Mouse (Mus musculus): ENCODE measurements around the gene Stfa3. TPM values are rescaled to one million over a fixed set of nuclear protein-coding genes. Genes with fewer than 3 reads are reported as not detected.

The Stfa3 gene
- total and polyA plus RNA-seq, 3 experiments: not detected

DNA sequence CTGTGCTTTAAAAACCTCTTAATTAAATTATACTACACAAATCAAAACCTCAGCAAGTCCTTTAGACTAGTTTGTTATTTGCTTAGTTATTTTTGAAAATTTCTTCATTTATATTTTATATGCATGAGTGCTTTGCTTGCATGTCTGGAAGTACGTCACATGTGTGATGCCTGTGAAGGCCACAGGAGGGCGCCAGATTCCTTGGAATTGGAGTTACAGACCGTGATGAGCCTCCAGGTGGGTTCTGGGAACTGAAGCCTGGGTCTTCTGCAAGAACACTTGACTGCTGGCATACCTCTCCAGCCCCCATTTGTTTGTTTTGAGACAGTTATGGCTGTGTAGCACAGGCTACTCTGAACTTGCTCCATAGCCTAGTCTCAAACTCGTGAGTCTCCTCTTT is 13.7 kb upstream of the Stfa3 start:
- no peak overlapping the region for H3K4me3 ChIP-seq (replicated peaks in 1 of 3; ENCODE audit: low read depth in 2 of 3, low read length in 2 of 3, poor library complexity in 1 of 3)
- H3K4me2 ChIP-seq (ENCODE audit: insufficient read depth, low read depth, poor library complexity, severe bottlenecking): no peak overlapping the region
- no peak for TF ChIP-seq IRF4 (IDR thresholded peaks at IDR 0.05; ENCODE audit: low read depth, low read length)
- 0 out of 2 replicates have a peak, but pooled peaks have one; percentile 12 for TF ChIP-seq MAFK (IDR thresholded peaks at IDR 0.05; ENCODE audit: insufficient replicate concordance, low read length)
- peak; percentile 37 to 64; a peak in 3 of 4 replicates for TF ChIP-seq CTCF (conservative IDR thresholded peaks at IDR 0.05 in 1 of 2, IDR thresholded peaks at IDR 0.05 in 1 of 2; ENCODE audit: low read depth in 2 of 2, low read length in 2 of 2)
- peak; percentile 57 for TF ChIP-seq SMC3 (IDR thresholded peaks at IDR 0.05; ENCODE audit: low read depth, low read length)
- no peak for TF ChIP-seq USF1 (IDR thresholded peaks at IDR 0.05; ENCODE audit: low read depth, low read length)
- peak; percentile 59 for TF ChIP-seq RAD21 (IDR thresholded peaks at IDR 0.05; ENCODE audit: low read depth, low read length)
- H3K79me2 ChIP-seq (replicated peaks; ENCODE audit: control insufficient read depth, extremely low read depth, insufficient read depth, poor library complexity, severe bottlenecking): no peaks in the 10 kb centered on the region
- peak; percentile 27 for DNase-seq (ENCODE audit: extremely low read depth)
- H3K4me1 ChIP-seq (ENCODE audit: control insufficient read depth in 1 of 2, insufficient read depth in 2 of 2): peaks cover 0 to 5% of the 10 kb centered on the region in 2 experiments; a peak in 1 of 4 replicates
- dilution Hi-C loops (cut with MboI; ENCODE audit: extremely low pct_ligation_motif_present, extremely low pct_unique_long_range_greater_than_20kb, low sequenced_read_pairs) (no loop called here), in situ Hi-C loops (cut with MboI; ENCODE audit: low pct_ligation_motif_present, low pct_unique_long_range_greater_than_20kb, low sequenced_read_pairs) (loop anchor here (10.0 kb wide), 1 partner anchor 346 kb away; no protein-coding TSS in a partner anchor)
- H3K36me3 ChIP-seq (replicated peaks in 1 of 2; ENCODE audit: control insufficient read depth in 1 of 2, insufficient read depth in 1 of 2, low read length in 1 of 2): no peaks in the 10 kb centered on the region
- H3K9ac ChIP-seq (ENCODE audit: insufficient read depth, low read depth): no peak overlapping the region
- no peak overlapping the region for H3K27ac ChIP-seq (ENCODE audit: insufficient read depth, low read depth)
- peaks cover 2% of the 10 kb centered on the region for H3K9me3 ChIP-seq (replicated peaks; ENCODE audit: low read length)
- no peaks in the 10 kb centered on the region for H3K27me3 ChIP-seq (replicated peaks)

DNA sequence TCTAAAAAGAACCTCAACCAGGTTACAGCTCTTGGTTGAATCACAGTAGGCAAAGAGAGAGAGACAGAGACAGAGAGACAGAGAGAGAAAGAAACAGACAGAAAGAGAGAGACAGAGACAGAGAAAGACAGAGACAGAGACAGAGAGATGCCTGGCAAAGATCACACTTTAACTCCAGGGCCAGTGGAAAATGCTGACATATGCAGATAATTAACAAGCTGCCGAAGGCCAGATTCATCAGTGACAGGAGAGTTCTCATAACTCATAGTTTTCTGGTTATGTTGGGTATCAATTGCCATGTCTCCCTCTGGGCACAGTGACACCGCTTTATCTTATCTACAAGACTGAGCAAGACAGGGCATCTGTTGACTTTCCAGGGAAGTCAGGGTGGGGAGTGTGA is 12.7 kb upstream of the Stfa3 start:
- H3K4me3 ChIP-seq (replicated peaks in 1 of 3; ENCODE audit: low read depth in 2 of 3, low read length in 2 of 3, poor library complexity in 1 of 3): no peak overlapping the region

DNA sequence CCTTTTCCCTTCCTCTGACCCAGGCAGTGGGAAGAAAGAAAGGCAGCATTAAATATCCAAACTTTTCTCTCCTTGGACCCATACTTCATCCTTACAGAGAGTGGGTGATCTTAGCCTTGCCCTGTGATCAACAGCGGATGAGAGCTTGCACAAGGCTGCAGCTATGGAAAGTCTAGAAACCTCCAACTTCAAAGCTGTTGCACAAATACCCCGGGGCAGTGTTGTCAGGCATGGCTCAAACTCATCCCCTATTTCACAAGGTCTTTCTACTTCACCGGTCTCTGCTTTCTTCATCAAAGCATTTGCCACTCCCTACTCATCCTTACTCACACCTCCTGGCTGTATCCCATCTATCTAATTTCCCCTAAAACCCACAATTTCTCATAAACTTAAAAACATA is 10.2 kb upstream of the Stfa3 start:
- dilution Hi-C loops (cut with MboI; ENCODE audit: extremely low pct_ligation_motif_present, extremely low pct_unique_long_range_greater_than_20kb, low sequenced_read_pairs): no loop called here

More for the DNA sequence above, 12.7 kb upstream of the Stfa3 start:
- Histone ChIP-seq H3K4me1 (ENCODE audit: control insufficient read depth in 1 of 2, insufficient read depth in 2 of 2) (peaks cover 0 to 2% of the 10 kb centered on the region in 2 experiments; a peak in 1 of 4 replicates), H3K9ac (ENCODE audit: insufficient read depth, low read depth) (no peak overlapping the region), H3K79me2 (replicated peaks; ENCODE audit: control insufficient read depth, extremely low read depth, insufficient read depth, poor library complexity, severe bottlenecking) (no peaks in the 10 kb centered on the region), H3K4me2 (ENCODE audit: insufficient read depth, low read depth, poor library complexity, severe bottlenecking) (no peak overlapping the region), H3K27me3 (replicated peaks) (no peaks in the 10 kb centered on the region), H3K9me3 (replicated peaks; ENCODE audit: low read length) (peaks cover 2% of the 10 kb centered on the region), H3K27ac (ENCODE audit: insufficient read depth, low read depth) (no peak overlapping the region), H3K36me3 (replicated peaks in 1 of 2; ENCODE audit: control insufficient read depth in 1 of 2, insufficient read depth in 1 of 2, low read length in 1 of 2) (no peaks in the 10 kb centered on the region)
- DNase-seq (ENCODE audit: extremely low read depth): no peak
- dilution Hi-C loops (cut with MboI; ENCODE audit: extremely low pct_ligation_motif_present, extremely low pct_unique_long_range_greater_than_20kb, low sequenced_read_pairs) (no loop called here), in situ Hi-C loops (cut with MboI; ENCODE audit: low pct_ligation_motif_present, low pct_unique_long_range_greater_than_20kb, low sequenced_read_pairs) (loop anchor here (10.0 kb wide), 1 partner anchor 347 kb away; no protein-coding TSS in a partner anchor)
- peak; percentile 92 for TF ChIP-seq MAFK (IDR thresholded peaks at IDR 0.05; ENCODE audit: insufficient replicate concordance, low read length)
- TF ChIP-seq ETS1 (conservative IDR thresholded peaks at IDR 0.05; ENCODE audit: low read depth, low read length): no peak

More for the DNA sequence above, 10.2 kb upstream of the Stfa3 start:
- no peaks in the 10 kb centered on the region for H3K79me2 ChIP-seq (replicated peaks; ENCODE audit: control insufficient read depth, extremely low read depth, insufficient read depth, poor library complexity, severe bottlenecking)
- H3K4me2 ChIP-seq (ENCODE audit: insufficient read depth, low read depth, poor library complexity, severe bottlenecking): no peak overlapping the region
- H3K9me3 ChIP-seq (replicated peaks; ENCODE audit: low read length): peaks cover 2% of the 10 kb centered on the region
- H3K4me1 ChIP-seq (ENCODE audit: control insufficient read depth in 1 of 2, insufficient read depth in 2 of 2): no peaks in the 10 kb centered on the region
- no peak overlapping the region for H3K27ac ChIP-seq (ENCODE audit: insufficient read depth, low read depth)
- no peak for DNase-seq (ENCODE audit: extremely low read depth)
- H3K4me3 ChIP-seq (replicated peaks in 1 of 3; ENCODE audit: low read depth in 2 of 3, low read length in 2 of 3, poor library complexity in 1 of 3): no peak overlapping the region
- in situ Hi-C loops (cut with MboI; ENCODE audit: low pct_ligation_motif_present, low pct_unique_long_range_greater_than_20kb, low sequenced_read_pairs): loop anchor here (10.0 kb wide), 1 partner anchor 349 kb away; no protein-coding TSS in a partner anchor
- no peaks in the 10 kb centered on the region for H3K27me3 ChIP-seq (replicated peaks)
- H3K36me3 ChIP-seq (replicated peaks in 1 of 2; ENCODE audit: control insufficient read depth in 1 of 2, insufficient read depth in 1 of 2, low read length in 1 of 2): no peaks in the 10 kb centered on the region
- H3K9ac ChIP-seq (ENCODE audit: insufficient read depth, low read depth): no peak overlapping the region
- TF ChIP-seq MAX (IDR thresholded peaks at IDR 0.05; ENCODE audit: low read length): no peak
- TF ChIP-seq MXI1 (IDR thresholded peaks at IDR 0.05; ENCODE audit: low read depth, low read length): no peak
- TF ChIP-seq CHD1 (IDR thresholded peaks at IDR 0.05; ENCODE audit: low read depth, low read length): no peak
- no peak for TF ChIP-seq USF2 (conservative IDR thresholded peaks at IDR 0.05; ENCODE audit: low read depth, low read length)
- no peak for TF ChIP-seq ZNF384 (IDR thresholded peaks at IDR 0.05; ENCODE audit: low read depth, low read length)
- TF ChIP-seq SMC3 (IDR thresholded peaks at IDR 0.05; ENCODE audit: low read depth, low read length): no peak
- no peak for TF ChIP-seq UBTF (IDR thresholded peaks at IDR 0.05; ENCODE audit: low read depth, low read length)
- no peak for TF ChIP-seq GABPA (IDR thresholded peaks at IDR 0.05; ENCODE audit: insufficient replicate concordance, low read depth, low read length)
- no peak for TF ChIP-seq ETS1 (conservative IDR thresholded peaks at IDR 0.05; ENCODE audit: low read depth, low read length)
- TF ChIP-seq USF1 (IDR thresholded peaks at IDR 0.05; ENCODE audit: low read depth, low read length): no peak
